Mouse (Mus musculus) spleen, postnatal 36 days (tissue): ENCODE results near the gene Rnf7.
"Not testable (repeated sequence)": the region's sequence is repeated elsewhere in the genome, so short reads cannot be mapped to it uniquely, and the experiment has no call there.

Experiments
- DNase-seq, 2 experiments: peaks; one replicate each; pipeline ENCODE4 v3.0.0; 2022; ENCODE audit warnings: low spot score in 2 of 2, mixed read lengths in 1 of 2

The Rnf7 gene

GRCm38 (mm10) chr9:96478071-96478888 is at the start of gene Rnf7:
Rnf7 (minus strand) TSS chr9:96478675.
- peak; percentile 96 for DNase-seq

- DNase-seq: no peak
These were observed 47.5 kb upstream of the Rnf7 start for GRCm38 (mm10) chr9:96526011-96526410.

- DNase-seq: no peak
These were observed 46.6 kb upstream of the Rnf7 start, which contains the start of gene Gm28729 for GRCm38 (mm10) chr9:96524972-96525506. Gm28729 (minus strand) TSS chr9:96525264.

- no peak for DNase-seq
These were observed 44.7 kb upstream of the Rnf7 start for GRCm38 (mm10) chr9:96523148-96523547.

GRCm38 (mm10) chr9:96521574-96521973 is 43.1 kb upstream of the Rnf7 start:
- not testable (repeated sequence) for DNase-seq

GRCm38 (mm10) chr9:96517429-96517828 is 39.0 kb upstream of the Rnf7 start:
- peak in 1 of 2 experiments; percentile 9 for DNase-seq

GRCm38 (mm10) chr9:96516806-96517205 is 38.3 kb upstream of the Rnf7 start:
- no peak for DNase-seq

- DNase-seq: no peak
These were observed 37.3 kb upstream of the Rnf7 start for GRCm38 (mm10) chr9:96515737-96516136.

- DNase-seq: no peak
These were observed 35.8 kb upstream of the Rnf7 start for GRCm38 (mm10) chr9:96514278-96514677.

GRCm38 (mm10) chr9:96506011-96506498 is 27.6 kb upstream of the Rnf7 start:
- DNase-seq: no peak

GRCm38 (mm10) chr9:96505156-96505555 is 26.7 kb upstream of the Rnf7 start:
- no peak for DNase-seq

- no peak for DNase-seq
These were observed 25.8 kb upstream of the Rnf7 start for GRCm38 (mm10) chr9:96504116-96504895.

- no peak for DNase-seq
These were observed 24.6 kb upstream of the Rnf7 start for GRCm38 (mm10) chr9:96502856-96503610.

- DNase-seq: no peak
These were observed 22.7 kb upstream of the Rnf7 start for GRCm38 (mm10) chr9:96501217-96501616.

- DNase-seq: no peak
These were observed 14.7 kb upstream of the Rnf7 start for GRCm38 (mm10) chr9:96493212-96493611.

GRCm38 (mm10) chr9:96491810-96492209 is 13.3 kb upstream of the Rnf7 start:
- peak in 1 of 2 experiments; percentile 30 for DNase-seq

- DNase-seq: not testable (repeated sequence)
These were observed 9.4 kb upstream of the Rnf7 start for GRCm38 (mm10) chr9:96487869-96488268.

GRCm38 (mm10) chr9:96483648-96484047 is 5.2 kb upstream of the Rnf7 start:
- DNase-seq: no peak

- DNase-seq: no peak
These were observed 4.6 kb upstream of the Rnf7 start for GRCm38 (mm10) chr9:96483028-96483427.

GRCm38 (mm10) chr9:96472356-96472755 is 6.1 kb downstream of the Rnf7 start:
- no peak for DNase-seq

- DNase-seq: not testable (repeated sequence)
These were observed 6.8 kb downstream of the Rnf7 start for GRCm38 (mm10) chr9:96471681-96472080.
